In genomic region chr10:85050668-85051208, GRCm38 (mm10) we compare ENCODE assay signal across 26 mouse cellular contexts. TPM values are rescaled to one million over a fixed set of nuclear protein-coding genes. Genes with fewer than 3 reads are reported as not detected.
"Had no signal": no experiment of that assay in that cellular context is flagged by ENCODE, and none has a peak within 500 bp of the region (broad histone marks: within the 10 kb centered on the region; RNA-seq: fewer than 3 reads in every experiment).

No protein-coding gene starts in this region.

- ATAC-seq: hindbrain, postnatal 0 days; intestine, embryonic 16.5 days; liver, embryonic 12.5 days had no signal

- H3K36me3 ChIP-seq: heart, embryonic 10.5 days; heart, embryonic 12.5 days; hindbrain, embryonic 13.5 days; hindbrain, embryonic 15.5 days; limb, embryonic 13.5 days; limb, embryonic 15.5 days; liver, embryonic 12.5 days had no signal

- H3K27ac ChIP-seq: gastrocnemius, adult 2 months; heart, embryonic 10.5 days; hindbrain, embryonic 13.5 days; hindbrain, embryonic 15.5 days; hindbrain, postnatal 0 days; kidney, postnatal 0 days; limb, embryonic 13.5 days; limb, embryonic 15.5 days; liver, embryonic 12.5 days; liver, embryonic 14.5 days had no signal

- H3K4me1 ChIP-seq: heart, embryonic 10.5 days; heart, embryonic 12.5 days; hindbrain, embryonic 13.5 days; hindbrain, embryonic 15.5 days; limb, embryonic 13.5 days; limb, embryonic 15.5 days; liver, embryonic 12.5 days had no signal

- H3K4me2 ChIP-seq: heart, embryonic 12.5 days; hindbrain, embryonic 13.5 days; hindbrain, embryonic 15.5 days; limb, embryonic 13.5 days; limb, embryonic 15.5 days; liver, embryonic 12.5 days had no signal

- H3K9me3 ChIP-seq: heart, embryonic 10.5 days; hindbrain, embryonic 13.5 days; hindbrain, embryonic 15.5 days; limb, embryonic 15.5 days; liver, embryonic 12.5 days had no signal

- H3K4me3 ChIP-seq: gastrocnemius, adult 2 months; heart, embryonic 10.5 days; heart, embryonic 12.5 days; hindbrain, embryonic 13.5 days; hindbrain, embryonic 15.5 days; limb, embryonic 13.5 days; limb, embryonic 15.5 days; liver, embryonic 12.5 days had no signal

- H3K9ac ChIP-seq: heart, embryonic 12.5 days; hindbrain, embryonic 13.5 days; hindbrain, embryonic 15.5 days; limb, embryonic 13.5 days; limb, embryonic 15.5 days; liver, embryonic 12.5 days; liver, embryonic 14.5 days had no signal

- DNase-seq: gastrocnemius, adult 2 months; gastrocnemius, postnatal 10 days; gastrocnemius, postnatal 36 days; heart, adult 18-20 months; heart, postnatal 10 days; heart, postnatal 36 days; kidney, adult 18-20 months; kidney, adult 8-10 months; kidney, postnatal 14 days; kidney, postnatal 36 days; layer of hippocampus, adult 9-11 months; layer of hippocampus, postnatal 36 days; left cerebral cortex, postnatal 4 days; lung, adult 18-20 months had no signal

- H3K27me3 ChIP-seq: heart, embryonic 12.5 days; limb, embryonic 13.5 days; limb, embryonic 15.5 days; liver, embryonic 12.5 days had no signal

RNA-seq across cellular contexts. Expression of gene Fhl4, which starts 51.6 kb away (rescaled TPM):
- polyA plus RNA-seq: liver, adult 2 months had no signal
